Mouse (Mus musculus): Measurements from ENCODE around the gene Shisa3. TPM values are rescaled to one million over a fixed set of nuclear protein-coding genes. Genes with fewer than 3 reads are reported as not detected.

Gene Shisa3
- not detected for total RNA-seq (2023)

GRCm38 (mm10) chr5:67607804-67608673 is at the start of gene Shisa3:
Gene Shisa3 (plus strand): TSS chr5:67607882.

Other genes with a start within 250 kb of the Shisa3 start
- gene Bend4, start 179.6 kb upstream of the Shisa3 start, total RNA-seq (2023): 10 to 100 TPM; 17.0 to 19.2 TPM
- 10 to 100 TPM; 87.2 to 88.3 TPM for gene Atp8a1, start 239.6 kb downstream of the Shisa3 start, total RNA-seq (2023)